Mouse (Mus musculus): ENCODE results near the gene Tpbg. TPM values are rescaled to one million over a fixed set of nuclear protein-coding genes. Genes with fewer than 3 reads are reported as not detected.

The Tpbg gene
- total and polyA plus RNA-seq, 3 experiments = 0.98 to 1.8 (median 1.6) TPM

DNA sequence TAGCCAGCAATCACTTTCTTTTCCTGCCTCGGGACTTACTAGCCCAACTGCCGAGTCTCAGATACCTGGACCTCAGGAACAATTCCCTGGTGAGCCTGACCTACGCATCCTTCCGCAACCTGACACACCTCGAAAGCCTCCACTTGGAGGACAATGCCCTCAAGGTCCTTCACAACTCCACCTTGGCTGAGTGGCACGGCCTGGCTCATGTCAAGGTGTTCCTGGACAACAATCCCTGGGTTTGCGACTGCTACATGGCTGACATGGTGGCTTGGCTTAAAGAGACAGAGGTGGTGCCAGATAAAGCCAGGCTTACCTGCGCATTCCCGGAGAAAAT is 2.4 kb downstream of the Tpbg start:
- WGBS = 90% methylated on average over 9 of the region's 9 CpGs
- TF ChIP-seq EP300 (IDR thresholded peaks at IDR 0.05; ENCODE audit: insufficient read depth, low read depth, low read length) (no peak), POLR2A (IDR thresholded peaks at IDR 0.05; ENCODE audit: insufficient read depth, low read depth, low read length) (no peak), CTCF (IDR thresholded peaks at IDR 0.05) (no peak)
- no peak overlapping the region for H3K9ac ChIP-seq (ENCODE audit: low read depth, low read length)
- intact Hi-C loops (cut with DNase I) = loop anchor here (10.0 kb wide), 1 partner anchor 610 kb away; no protein-coding TSS in a partner anchor
- H3K27ac ChIP-seq = no peak overlapping the region
- H3K4me3 ChIP-seq = no peak overlapping the region
- peaks cover 19% of the 10 kb centered on the region for H3K27me3 ChIP-seq (ENCODE audit: control insufficient read depth, insufficient read depth, low read length)
- H3K4me1 ChIP-seq (ENCODE audit: control insufficient read depth, insufficient read depth, low read length) = no peaks in the 10 kb centered on the region
- H3K79me2 ChIP-seq (replicated peaks; ENCODE audit: control insufficient read depth, insufficient read depth, low read length) = no peaks in the 10 kb centered on the region
- no peaks in the 10 kb centered on the region for H3K36me3 ChIP-seq (ENCODE audit: control insufficient read depth, insufficient read depth, low read length)
- no peak for DNase-seq

DNA sequence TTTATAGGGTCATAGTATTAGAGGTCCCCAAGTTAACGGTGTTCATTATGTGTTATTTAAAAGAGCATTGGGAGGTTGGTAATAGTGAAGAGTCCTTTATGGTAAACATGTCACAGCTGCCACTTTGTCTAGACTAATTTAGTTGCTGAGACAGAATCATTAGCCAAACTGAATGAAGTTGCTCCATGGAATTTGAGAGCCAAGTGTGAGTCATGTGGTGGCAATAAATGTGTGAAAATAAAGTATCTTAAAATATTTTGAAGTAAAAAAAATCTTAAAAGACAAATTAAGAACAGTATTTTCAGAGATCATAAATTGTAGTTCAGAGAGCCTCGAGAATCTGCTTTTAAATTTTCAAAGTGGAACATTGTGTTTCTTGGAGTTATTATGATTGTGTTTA is 4.0 kb downstream of the Tpbg start:
- no peak for DNase-seq
- no peaks in the 10 kb centered on the region for H3K36me3 ChIP-seq (ENCODE audit: control insufficient read depth, insufficient read depth, low read length)
- no peaks in the 10 kb centered on the region for H3K4me1 ChIP-seq (ENCODE audit: control insufficient read depth, insufficient read depth, low read length)
- no peak overlapping the region for H3K27ac ChIP-seq
- no peaks in the 10 kb centered on the region for H3K79me2 ChIP-seq (replicated peaks; ENCODE audit: control insufficient read depth, insufficient read depth, low read length)
- H3K9ac ChIP-seq (ENCODE audit: low read depth, low read length) = no peak overlapping the region
- TF ChIP-seq POLR2A (IDR thresholded peaks at IDR 0.05; ENCODE audit: insufficient read depth, low read depth, low read length) (no peak), EP300 (IDR thresholded peaks at IDR 0.05; ENCODE audit: insufficient read depth, low read depth, low read length) (no peak), CTCF (IDR thresholded peaks at IDR 0.05) (no peak)
- peaks cover 19% of the 10 kb centered on the region for H3K27me3 ChIP-seq (ENCODE audit: control insufficient read depth, insufficient read depth, low read length)
- no peak overlapping the region for H3K4me3 ChIP-seq
- 86% methylated on average over 2 of the region's 2 CpGs for WGBS
- intact Hi-C loops (cut with DNase I) = loop anchor here (10.0 kb wide), 1 partner anchor 609 kb away; no protein-coding TSS in a partner anchor

DNA sequence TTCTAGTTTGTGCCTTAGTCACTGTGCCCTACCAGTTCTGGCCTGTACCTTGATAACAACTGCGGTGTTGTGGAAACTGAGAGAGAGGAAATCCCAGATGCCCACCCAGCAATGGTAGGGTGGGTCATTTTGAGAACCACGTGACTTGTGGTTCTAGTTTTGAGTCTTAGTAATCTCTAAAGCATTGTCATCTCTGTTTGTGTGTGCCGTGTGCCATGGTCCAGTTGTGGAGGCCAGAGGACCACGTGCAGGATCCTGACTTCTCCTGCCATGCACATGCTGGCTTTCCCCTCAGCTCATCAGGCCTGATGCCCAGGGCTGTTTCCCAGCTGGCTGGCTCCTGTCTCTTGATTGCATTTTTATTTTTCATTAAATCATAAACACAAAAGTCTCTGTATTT is 12.6 kb downstream of the Tpbg start:
- Histone ChIP-seq H3K36me3 (ENCODE audit: control insufficient read depth, insufficient read depth, low read length) (no peaks in the 10 kb centered on the region), H3K27ac (no peak overlapping the region), H3K9ac (ENCODE audit: low read depth, low read length) (no peak overlapping the region), H3K4me1 (ENCODE audit: control insufficient read depth, insufficient read depth, low read length) (no peaks in the 10 kb centered on the region), H3K4me3 (no peak overlapping the region), H3K27me3 (ENCODE audit: control insufficient read depth, insufficient read depth, low read length) (no peaks in the 10 kb centered on the region), H3K79me2 (replicated peaks; ENCODE audit: control insufficient read depth, insufficient read depth, low read length) (no peaks in the 10 kb centered on the region)
- 70% methylated on average over 4 of the region's 4 CpGs for WGBS
- TF ChIP-seq EP300 (IDR thresholded peaks at IDR 0.05; ENCODE audit: insufficient read depth, low read depth, low read length) (no peak), CTCF (IDR thresholded peaks at IDR 0.05) (no peak), POLR2A (IDR thresholded peaks at IDR 0.05; ENCODE audit: insufficient read depth, low read depth, low read length) (no peak)
- DNase-seq = no peak
- intact Hi-C loops (cut with DNase I) = no loop called here

DNA sequence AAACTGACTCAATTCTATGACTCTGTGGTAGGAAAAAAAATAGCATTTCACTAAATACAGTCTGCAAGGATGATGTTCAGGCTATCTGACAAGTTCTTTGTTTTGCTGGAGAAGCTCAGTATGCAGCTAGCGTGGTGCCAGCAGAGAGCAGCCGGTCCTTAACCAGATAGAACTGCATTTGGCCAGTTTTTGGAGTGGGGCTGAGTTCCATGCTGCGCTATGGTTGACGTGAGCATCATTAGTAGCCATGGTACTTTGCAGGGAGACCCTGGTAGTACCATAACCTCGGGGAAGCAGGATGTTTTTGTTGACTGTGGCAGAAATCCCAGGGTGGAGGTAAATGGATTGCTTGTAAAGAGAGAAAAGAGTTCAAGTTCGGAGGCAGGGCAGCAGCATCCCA is 14.3 kb downstream of the Tpbg start:
- Histone ChIP-seq H3K27me3 (ENCODE audit: control insufficient read depth, insufficient read depth, low read length) (no peaks in the 10 kb centered on the region), H3K9ac (ENCODE audit: low read depth, low read length) (no peak overlapping the region), H3K79me2 (replicated peaks; ENCODE audit: control insufficient read depth, insufficient read depth, low read length) (no peaks in the 10 kb centered on the region), H3K4me1 (ENCODE audit: control insufficient read depth, insufficient read depth, low read length) (no peaks in the 10 kb centered on the region), H3K36me3 (ENCODE audit: control insufficient read depth, insufficient read depth, low read length) (no peaks in the 10 kb centered on the region), H3K4me3 (no peak overlapping the region), H3K27ac (no peak overlapping the region)
- intact Hi-C loops (cut with DNase I) = no loop called here
- DNase-seq = no peak
- WGBS = 53% methylated on average over 6 of the region's 6 CpGs
- TF ChIP-seq EP300 (IDR thresholded peaks at IDR 0.05; ENCODE audit: insufficient read depth, low read depth, low read length) = no peak
- TF ChIP-seq POLR2A (IDR thresholded peaks at IDR 0.05; ENCODE audit: insufficient read depth, low read depth, low read length) = no peak
- no peak for TF ChIP-seq CTCF (IDR thresholded peaks at IDR 0.05)

DNA sequence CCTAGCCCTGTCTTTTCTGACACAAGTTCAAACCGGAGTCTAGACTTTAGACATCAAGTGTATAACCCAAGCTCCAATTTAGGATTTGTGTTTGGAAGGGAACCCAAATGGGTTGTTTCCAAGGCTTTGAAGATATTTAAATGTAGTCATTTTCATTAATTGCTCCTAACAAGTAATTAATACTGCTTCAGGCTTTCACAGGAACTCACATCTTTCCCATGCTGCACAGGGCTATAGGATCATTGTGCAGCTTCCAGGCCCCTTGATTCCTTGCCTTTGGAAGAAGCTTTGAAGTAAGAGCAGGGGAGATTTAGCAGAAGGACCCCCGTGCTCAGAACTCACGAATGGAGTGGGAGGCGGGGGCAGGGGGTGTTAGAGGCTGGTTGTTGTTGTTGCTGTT is 18.9 kb downstream of the Tpbg start:
- H3K4me1 ChIP-seq (ENCODE audit: control insufficient read depth, insufficient read depth, low read length) = no peaks in the 10 kb centered on the region
- no peaks in the 10 kb centered on the region for H3K36me3 ChIP-seq (ENCODE audit: control insufficient read depth, insufficient read depth, low read length)
- intact Hi-C loops (cut with DNase I) = no loop called here
- DNase-seq = no peak
- no peaks in the 10 kb centered on the region for H3K27me3 ChIP-seq (ENCODE audit: control insufficient read depth, insufficient read depth, low read length)
- H3K27ac ChIP-seq = no peak overlapping the region
- H3K4me3 ChIP-seq = no peak overlapping the region
- no peaks in the 10 kb centered on the region for H3K79me2 ChIP-seq (replicated peaks; ENCODE audit: control insufficient read depth, insufficient read depth, low read length)
- no peak overlapping the region for H3K9ac ChIP-seq (ENCODE audit: low read depth, low read length)
- WGBS = 56% methylated on average over 4 of the region's 4 CpGs
- no peak for TF ChIP-seq CTCF (IDR thresholded peaks at IDR 0.05)
- no peak for TF ChIP-seq POLR2A (IDR thresholded peaks at IDR 0.05; ENCODE audit: insufficient read depth, low read depth, low read length)
- TF ChIP-seq EP300 (IDR thresholded peaks at IDR 0.05; ENCODE audit: insufficient read depth, low read depth, low read length) = no peak

DNA sequence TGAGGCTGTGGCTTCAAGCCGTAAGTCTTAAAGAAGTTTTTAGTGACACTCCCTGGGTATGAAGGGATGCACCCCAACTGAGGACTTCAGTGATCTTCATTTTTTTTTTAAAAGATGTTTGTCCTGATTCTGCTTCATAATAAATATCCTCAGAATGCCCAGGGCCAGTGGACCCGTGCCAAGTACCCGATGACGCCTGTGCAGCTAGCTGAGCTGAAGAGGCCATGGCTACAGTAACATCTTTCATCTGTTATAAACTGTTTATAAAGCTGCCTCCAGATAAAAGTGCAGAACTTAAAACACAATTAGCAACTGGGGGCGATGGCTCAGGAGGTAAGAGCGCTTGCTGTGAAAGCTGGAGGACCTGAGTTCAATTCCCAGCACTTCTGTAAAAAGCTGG is 20.4 kb downstream of the Tpbg start:
- Histone ChIP-seq H3K4me3 (no peak overlapping the region), H3K27ac (no peak overlapping the region), H3K36me3 (ENCODE audit: control insufficient read depth, insufficient read depth, low read length) (no peaks in the 10 kb centered on the region), H3K4me1 (ENCODE audit: control insufficient read depth, insufficient read depth, low read length) (no peaks in the 10 kb centered on the region), H3K27me3 (ENCODE audit: control insufficient read depth, insufficient read depth, low read length) (no peaks in the 10 kb centered on the region), H3K79me2 (replicated peaks; ENCODE audit: control insufficient read depth, insufficient read depth, low read length) (no peaks in the 10 kb centered on the region), H3K9ac (ENCODE audit: low read depth, low read length) (no peak overlapping the region)
- no peak for DNase-seq
- 75% methylated on average over 6 of the region's 6 CpGs for WGBS
- intact Hi-C loops (cut with DNase I) = no loop called here
- TF ChIP-seq CTCF (IDR thresholded peaks at IDR 0.05) (no peak), POLR2A (IDR thresholded peaks at IDR 0.05; ENCODE audit: insufficient read depth, low read depth, low read length) (no peak), EP300 (IDR thresholded peaks at IDR 0.05; ENCODE audit: insufficient read depth, low read depth, low read length) (no peak)

All from heart, adult 2 months (tissue).